Mouse (Mus musculus) stomach, embryonic 15.5 days (tissue): ENCODE results near the gene Rps6ka2. TPM values are rescaled to one million over a fixed set of nuclear protein-coding genes. Genes with fewer than 3 reads are reported as not detected.

Experiments used
- ATAC-seq: fragments of 200-750 bp; cut with Nextera tagmentation; 2 replicates; pipeline ENCODE4 v1.8.0; 2017; ENCODE audit warnings: low read depth, moderate number of reproducible peaks, moderate TSS enrichment; ENCODE audit not compliant: insufficient read depth, low FRiP score
- H3K27ac ChIP-seq: fragments of 300-500 bp; sonication (generic); 2 replicates; pipeline ENCODE4 v1.5.1; 2015; ENCODE audit warnings: mild to moderate bottlenecking, inconsistent platforms
- H3K27me3 ChIP-seq: fragments of 300-500 bp; sonication (generic); replicated peaks from 2 replicates; pipeline ENCODE4 v1.6.1; 2015; ENCODE audit warnings: inconsistent platforms
- H3K36me3 ChIP-seq: fragments of 300-500 bp; sonication (generic); 2 replicates; pipeline ENCODE4 v1.6.1; 2015; ENCODE audit warnings: inconsistent platforms
- H3K4me1 ChIP-seq: fragments of 300-500 bp; sonication (generic); 2 replicates; pipeline ENCODE4 v1.6.1; 2015; ENCODE audit warnings: inconsistent platforms
- H3K4me2 ChIP-seq: fragments of 300-500 bp; sonication (generic); 2 replicates; pipeline ENCODE4 v1.6.1; 2015; ENCODE audit warnings: mild to moderate bottlenecking, inconsistent platforms
- H3K4me3 ChIP-seq: fragments of 300-500 bp; sonication (generic); replicated peaks from 2 replicates; pipeline ENCODE4 v1.5.1; 2015; ENCODE audit warnings: inconsistent platforms
- H3K9ac ChIP-seq: fragments of 300-500 bp; sonication (generic); 2 replicates; pipeline ENCODE4 v1.6.1; 2015; ENCODE audit warnings: inconsistent platforms
- H3K9me3 ChIP-seq: fragments of 300-500 bp; sonication (generic); 2 replicates; pipeline ENCODE4 v1.6.1; 2016; ENCODE audit warnings: inconsistent platforms
- WGBS: fragments of 180-500 bp; shearing (Covaris S2); methylation state at CpG from one replicate; pipeline ENCODE4 v1.1.7; 2015; 5-methylcytosine and 5-hydroxymethylcytosine counted together
- polyA plus RNA-seq: library from polyadenylated mRNA; unstranded; fragments of >200 nt; fragmentation: Nextera tagmentation; extraction: Ambion mirVana; gene quantifications from 2 replicates; pipeline ENCODE4 v1.2.1, GENCODE M21; 2015

The Rps6ka2 gene
- polyA plus RNA-seq, 1 experiment from 2014 or later, result 8.5 TPM

DNA sequence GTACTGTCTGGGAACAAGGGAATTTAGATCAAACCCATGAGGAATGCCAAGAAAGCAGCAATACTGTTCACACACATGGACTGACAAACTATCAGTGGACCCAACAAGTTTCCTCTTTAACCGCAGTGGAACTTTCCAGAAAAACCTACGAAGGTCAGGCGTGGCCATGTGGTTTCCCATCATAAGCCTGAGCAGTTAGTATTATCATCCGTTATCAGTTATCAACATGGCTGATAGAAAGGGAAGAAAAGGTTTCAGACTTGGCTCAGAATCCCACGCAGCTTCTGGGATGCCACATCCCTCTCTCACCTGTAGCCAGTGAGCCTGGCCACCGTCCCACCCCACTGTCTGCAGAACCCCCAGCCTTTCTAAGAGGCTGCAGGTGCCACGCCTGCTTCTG lies 23.4 kb upstream of the Rps6ka2 start:
- WGBS, result 74% methylated on average over 7 of the region's 7 CpGs
- no peak overlapping the region for H3K9ac ChIP-seq

DNA sequence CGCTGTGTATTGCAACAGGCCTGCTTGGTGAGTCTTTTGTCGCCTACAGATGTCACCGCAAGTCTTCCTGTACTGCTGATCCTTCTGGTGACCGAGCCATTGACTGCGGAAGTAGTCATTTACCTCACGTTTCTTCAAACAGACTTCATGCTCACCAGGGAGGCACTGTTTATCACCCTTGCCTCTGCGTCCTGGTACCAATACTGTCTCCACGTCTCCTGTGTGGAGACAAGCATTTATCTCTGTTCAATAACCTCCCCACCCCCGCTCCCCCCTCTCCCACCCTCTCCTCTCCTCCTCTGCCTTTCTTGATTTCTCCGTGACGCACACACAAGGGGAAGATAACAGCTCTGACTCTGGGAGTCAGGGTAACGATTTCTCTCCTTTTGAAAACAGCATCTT lies 22.0 kb upstream of the Rps6ka2 start:
- WGBS, result 49% methylated on average over 12 of the region's 12 CpGs
- ATAC-seq, result no peak

More for the DNA sequence above, 23.4 kb upstream of the Rps6ka2 start:
- Histone ChIP-seq H3K4me2 (no peak overlapping the region), H3K9me3 (no peaks in the 10 kb centered on the region), H3K27me3 (no peaks in the 10 kb centered on the region), H3K4me1 (no peaks in the 10 kb centered on the region), H3K36me3 (no peaks in the 10 kb centered on the region), H3K27ac (no peak overlapping the region), H3K4me3 (no peak overlapping the region)
- no peak for ATAC-seq

DNA sequence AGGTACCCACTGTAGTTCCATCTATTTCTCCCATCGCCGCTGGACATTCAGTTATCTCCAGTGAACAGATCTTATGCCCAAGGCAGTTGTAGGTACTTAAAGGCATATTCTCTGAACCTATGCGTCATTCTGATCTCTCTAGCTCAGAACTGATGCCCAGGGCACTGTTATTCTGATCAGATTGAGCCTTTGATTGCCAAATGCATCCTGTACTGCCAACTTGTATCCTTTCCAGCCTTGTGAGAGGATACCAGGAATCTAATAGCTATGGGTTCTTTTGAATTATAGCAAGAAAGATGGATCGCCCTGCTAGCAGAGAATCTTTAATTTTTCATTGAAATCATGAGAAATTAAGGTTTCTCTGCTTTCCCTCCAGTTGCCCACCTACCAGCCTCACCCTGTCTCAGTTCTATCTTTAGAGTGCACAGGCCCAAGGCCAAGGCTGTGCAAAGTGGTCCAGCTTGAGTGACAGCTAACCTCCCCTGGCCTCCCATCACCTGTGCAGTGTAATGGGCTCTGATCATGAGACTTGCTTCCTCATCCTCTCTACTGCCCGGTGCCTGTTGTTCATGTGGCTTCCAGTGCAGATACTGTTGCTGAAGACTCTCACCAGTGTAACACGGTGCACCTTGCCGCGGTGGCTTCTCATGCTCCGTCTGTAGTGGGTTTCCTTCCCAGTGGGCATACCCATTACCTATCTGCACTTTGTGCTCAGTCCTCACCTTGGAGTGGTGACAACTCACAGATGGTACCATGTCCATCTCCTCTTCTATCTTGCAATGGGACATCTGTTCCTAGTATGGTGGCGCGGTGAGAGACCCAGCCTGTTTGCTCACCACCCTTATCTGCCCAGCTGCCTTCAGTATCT lies 20.4 kb upstream of the Rps6ka2 start:
- Histone ChIP-seq H3K9ac (no peak overlapping the region), H3K36me3 (no peaks in the 10 kb centered on the region), H3K4me2 (no peak overlapping the region), H3K4me1 (no peaks in the 10 kb centered on the region), H3K27ac (no peak overlapping the region), H3K4me3 (no peak overlapping the region), H3K9me3 (no peaks in the 10 kb centered on the region), H3K27me3 (no peaks in the 10 kb centered on the region)
- 91% methylated on average over 11 of the region's 11 CpGs for WGBS
- ATAC-seq, result no peak

More for the DNA sequence above, 22.0 kb upstream of the Rps6ka2 start:
- Histone ChIP-seq H3K9ac (no peak overlapping the region), H3K4me2 (no peak overlapping the region), H3K4me1 (no peaks in the 10 kb centered on the region), H3K4me3 (no peak overlapping the region), H3K9me3 (no peaks in the 10 kb centered on the region), H3K27me3 (no peaks in the 10 kb centered on the region), H3K27ac (no peak overlapping the region), H3K36me3 (no peaks in the 10 kb centered on the region)

DNA sequence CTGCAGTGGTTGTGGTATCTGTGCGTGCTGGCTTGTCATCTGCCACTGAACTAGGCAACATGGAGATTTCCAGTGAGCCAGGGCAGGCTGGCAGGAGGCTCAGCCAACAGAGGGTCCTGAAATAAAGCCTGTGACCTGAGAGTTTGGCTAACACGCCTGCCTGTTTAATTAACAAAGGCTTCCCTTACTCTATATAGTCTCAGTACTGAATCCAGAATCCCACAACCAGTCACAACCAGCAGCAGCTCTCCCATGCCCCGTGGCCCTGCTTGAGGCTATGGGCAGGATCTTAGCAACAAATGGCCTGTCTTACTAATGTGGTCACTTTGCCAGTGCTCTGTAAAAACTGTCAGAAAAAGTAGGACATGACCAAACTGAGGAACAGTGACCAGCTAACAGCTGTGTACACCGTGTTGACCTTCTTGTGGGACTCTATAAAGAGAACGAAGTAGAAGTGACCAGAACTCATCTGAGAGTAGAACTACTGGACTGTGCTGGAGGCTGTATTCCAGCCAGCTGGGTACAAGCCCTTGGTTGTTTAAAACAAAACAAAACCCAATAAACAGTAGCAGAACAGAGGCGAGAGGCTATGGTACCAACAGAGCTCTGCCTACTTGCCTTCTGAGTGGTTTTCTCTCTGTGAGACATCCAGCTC lies 18.3 kb upstream of the Rps6ka2 start:
- Histone ChIP-seq H3K9ac (no peak overlapping the region), H3K27ac (no peak overlapping the region), H3K4me1 (no peaks in the 10 kb centered on the region), H3K4me2 (no peak overlapping the region), H3K9me3 (no peaks in the 10 kb centered on the region), H3K4me3 (no peak overlapping the region), H3K36me3 (no peaks in the 10 kb centered on the region), H3K27me3 (no peaks in the 10 kb centered on the region)
- ATAC-seq, result no peak
- 69% methylated on average over 6 of the region's 6 CpGs for WGBS

DNA sequence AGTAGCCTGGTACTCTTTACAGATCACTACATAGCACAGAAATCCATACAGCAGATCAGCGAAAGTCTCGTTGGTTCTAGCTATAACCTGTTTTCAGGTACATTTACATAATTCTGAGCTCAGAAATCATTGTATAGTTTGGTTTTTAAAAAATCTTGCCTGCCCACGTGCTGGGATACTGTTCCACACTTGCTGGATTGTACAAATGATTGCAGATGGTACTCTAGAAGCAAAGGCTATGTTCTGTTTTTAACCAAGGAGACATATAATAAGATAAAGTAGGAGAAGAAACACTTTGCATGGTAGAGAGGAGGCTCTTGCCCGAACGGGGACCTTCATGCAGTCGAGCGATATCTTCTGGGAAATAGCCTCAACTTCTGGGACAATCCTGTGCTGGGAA lies 17.3 kb upstream of the Rps6ka2 start:
- no peak overlapping the region for H3K4me2 ChIP-seq
- no peak overlapping the region for H3K4me3 ChIP-seq
- H3K27me3 ChIP-seq, result no peaks in the 10 kb centered on the region
- H3K9ac ChIP-seq, result no peak overlapping the region
- WGBS, result 88% methylated on average over 7 of the region's 7 CpGs
- H3K9me3 ChIP-seq, result no peaks in the 10 kb centered on the region
- H3K36me3 ChIP-seq, result no peaks in the 10 kb centered on the region
- no peak overlapping the region for H3K27ac ChIP-seq
- H3K4me1 ChIP-seq, result no peaks in the 10 kb centered on the region
- ATAC-seq, result no peak

DNA sequence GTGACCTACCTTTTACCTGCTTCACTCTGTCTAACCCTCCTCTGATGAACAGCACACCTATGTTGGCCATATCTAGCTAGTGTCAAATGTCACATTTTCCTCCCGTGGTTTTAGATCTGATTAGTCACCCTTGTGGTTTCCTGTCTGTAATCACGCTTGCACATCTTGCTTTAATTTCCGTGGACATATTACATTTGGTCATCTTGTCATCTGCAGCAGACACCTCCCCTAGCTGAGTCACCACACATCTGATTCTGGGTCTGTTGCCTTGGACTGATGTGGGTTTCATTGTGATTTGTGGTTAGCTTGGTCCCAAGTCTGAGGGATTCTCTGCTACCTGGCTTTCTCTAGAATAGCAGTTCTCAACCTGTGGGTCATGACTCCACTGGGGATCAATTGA lies 6.0 kb upstream of the Rps6ka2 start:
- no peak overlapping the region for H3K4me2 ChIP-seq
- no peak overlapping the region for H3K27ac ChIP-seq
- H3K27me3 ChIP-seq, result no peaks in the 10 kb centered on the region
- H3K36me3 ChIP-seq, result no peaks in the 10 kb centered on the region
- H3K4me3 ChIP-seq, result no peak overlapping the region
- no peak overlapping the region for H3K9ac ChIP-seq
- no peaks in the 10 kb centered on the region for H3K9me3 ChIP-seq
- WGBS, result 45% methylated on average over 3 of the region's 3 CpGs
- peaks cover 2% of the 10 kb centered on the region; the same call in 1 of the 2 replicates for H3K4me1 ChIP-seq
- no peak for ATAC-seq

DNA sequence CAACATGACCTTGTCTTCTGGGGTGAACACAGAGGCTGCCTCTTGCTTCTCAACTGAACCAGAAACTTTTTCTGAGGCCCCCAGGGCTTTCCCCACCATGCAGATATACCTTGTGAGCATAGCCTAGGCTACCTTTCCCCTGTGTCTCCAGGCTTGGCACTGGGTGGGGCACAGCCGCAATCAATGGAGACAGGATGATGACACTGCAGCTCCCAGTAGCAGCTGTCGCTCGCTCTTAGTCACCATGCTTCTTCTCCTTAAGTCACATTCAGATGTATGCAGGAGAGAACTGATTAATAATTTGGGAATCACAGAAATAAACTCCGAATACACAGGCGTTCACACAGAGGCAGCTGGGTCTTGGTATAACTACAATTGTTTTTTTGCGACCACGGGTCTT lies 4.4 kb upstream of the Rps6ka2 start:
- ATAC-seq, result no peak
- peaks cover 5% of the 10 kb centered on the region; the same call in 1 of the 2 replicates for H3K4me1 ChIP-seq
- H3K27ac ChIP-seq, result no peak overlapping the region
- no peaks in the 10 kb centered on the region for H3K9me3 ChIP-seq
- 93% methylated on average over 7 of the region's 7 CpGs for WGBS
- no peaks in the 10 kb centered on the region for H3K36me3 ChIP-seq
- no peaks in the 10 kb centered on the region for H3K27me3 ChIP-seq
- no peak overlapping the region for H3K4me2 ChIP-seq
- H3K4me3 ChIP-seq, result no peak overlapping the region
- H3K9ac ChIP-seq, result no peak overlapping the region

DNA sequence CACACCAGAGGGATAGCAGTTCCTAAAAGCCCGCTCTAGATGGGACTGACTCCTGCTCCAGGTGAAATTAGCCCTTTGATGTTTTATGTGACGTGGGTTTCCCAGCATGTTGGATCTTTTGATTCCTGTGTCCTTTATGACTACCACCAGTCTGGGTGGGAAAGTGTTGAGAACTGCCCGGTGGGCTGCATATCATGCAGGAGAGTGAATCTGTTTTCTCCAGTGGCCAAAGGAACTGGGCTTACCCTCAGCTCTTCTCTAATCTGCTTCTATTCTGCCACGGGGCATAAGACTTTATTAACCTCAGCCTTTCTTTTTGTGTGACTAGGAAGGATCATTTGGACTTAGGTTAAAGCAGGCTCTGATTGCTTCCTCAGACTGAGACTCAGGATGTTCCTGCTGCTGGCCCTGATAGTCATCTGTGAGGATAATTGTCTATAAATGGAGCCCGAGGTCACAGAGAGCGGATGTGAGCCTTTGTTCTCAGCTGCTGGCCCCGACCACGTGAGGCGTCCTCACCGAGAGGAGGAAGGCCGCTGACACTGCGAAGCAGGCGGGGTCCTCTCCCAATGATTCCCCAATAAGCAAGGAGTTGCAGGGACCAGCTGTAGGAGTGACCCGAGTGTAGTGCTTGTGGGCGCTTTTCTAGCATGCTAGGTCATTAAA lies 821 bp upstream of the Rps6ka2 start:
- H3K27me3 ChIP-seq, result no peaks in the 10 kb centered on the region
- peak; percentile 14 for ATAC-seq

DNA sequence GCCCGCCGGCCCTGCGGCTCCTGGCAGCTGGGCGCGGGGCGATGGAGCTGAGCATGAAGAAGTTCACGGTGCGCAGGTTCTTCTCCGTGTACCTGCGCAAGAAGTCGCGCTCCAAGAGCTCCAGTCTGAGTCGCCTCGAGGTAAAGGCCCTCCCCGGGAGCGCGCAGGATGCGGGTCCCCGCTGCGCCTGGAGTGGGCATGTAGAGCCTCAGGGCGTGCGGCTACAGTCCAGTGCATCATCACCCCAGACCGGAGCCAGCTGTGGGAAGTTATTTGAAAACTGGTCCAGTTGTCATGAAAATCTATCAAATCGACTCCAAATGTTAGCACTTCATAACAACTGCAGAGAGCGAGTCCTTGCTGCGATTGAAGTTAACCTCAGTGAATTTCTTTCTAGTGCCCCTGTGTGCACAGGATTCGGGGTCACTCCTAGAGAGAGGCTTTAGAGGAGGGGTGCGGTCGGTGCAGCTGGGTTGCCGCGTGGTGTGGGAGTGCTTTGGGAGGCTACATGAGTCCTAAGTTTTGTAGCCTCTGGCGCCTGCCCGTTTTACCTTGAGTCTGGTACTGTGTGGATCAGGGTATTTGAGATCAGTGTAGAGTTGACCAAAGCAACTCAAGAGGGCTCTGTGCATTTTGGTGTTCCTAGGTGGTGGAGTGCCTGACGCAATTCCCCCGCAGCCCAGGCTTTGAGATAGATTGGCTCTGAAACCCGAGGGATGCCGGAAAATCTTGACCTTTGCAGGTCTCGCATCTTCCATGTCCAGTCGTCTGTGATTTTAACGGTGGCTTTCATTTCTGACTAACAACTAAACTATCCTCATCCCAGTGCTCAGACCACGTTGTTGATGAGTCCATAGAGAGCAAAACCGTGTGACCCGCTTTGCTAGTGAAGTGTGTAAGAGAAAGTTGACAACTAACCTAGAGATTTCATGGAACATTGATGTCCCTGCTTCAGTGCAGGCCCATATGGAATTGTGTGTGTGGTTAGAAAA lies 685 bp downstream of the Rps6ka2 start:
- peaks cover 5% of the 10 kb centered on the region; the same call in 1 of the 2 replicates for H3K4me1 ChIP-seq
- no peaks in the 10 kb centered on the region for H3K36me3 ChIP-seq
- peak overlapping the region; percentile 85 for H3K4me2 ChIP-seq
- 3% methylated on average over 43 of the region's 43 CpGs for WGBS
- peak overlapping the region; percentile 84 for H3K4me3 ChIP-seq
- ATAC-seq, result no peak
- peak overlapping the region; percentile 35 for H3K9ac ChIP-seq
- no peaks in the 10 kb centered on the region for H3K27me3 ChIP-seq
- no peaks in the 10 kb centered on the region for H3K9me3 ChIP-seq
- H3K27ac ChIP-seq, result peak overlapping the region; percentile 40

More for the DNA sequence above, 821 bp upstream of the Rps6ka2 start:
- 13% methylated on average over 15 of the region's 15 CpGs for WGBS
- peak overlapping the region; percentile 84 for H3K4me3 ChIP-seq
- peak overlapping the region; percentile 89 for H3K4me2 ChIP-seq
- peak overlapping the region; percentile 91 for H3K27ac ChIP-seq
- H3K9me3 ChIP-seq, result no peaks in the 10 kb centered on the region
- peaks cover 5% of the 10 kb centered on the region; the same call in 1 of the 2 replicates for H3K4me1 ChIP-seq
- H3K36me3 ChIP-seq, result no peaks in the 10 kb centered on the region
- H3K9ac ChIP-seq, result no peak overlapping the region

DNA sequence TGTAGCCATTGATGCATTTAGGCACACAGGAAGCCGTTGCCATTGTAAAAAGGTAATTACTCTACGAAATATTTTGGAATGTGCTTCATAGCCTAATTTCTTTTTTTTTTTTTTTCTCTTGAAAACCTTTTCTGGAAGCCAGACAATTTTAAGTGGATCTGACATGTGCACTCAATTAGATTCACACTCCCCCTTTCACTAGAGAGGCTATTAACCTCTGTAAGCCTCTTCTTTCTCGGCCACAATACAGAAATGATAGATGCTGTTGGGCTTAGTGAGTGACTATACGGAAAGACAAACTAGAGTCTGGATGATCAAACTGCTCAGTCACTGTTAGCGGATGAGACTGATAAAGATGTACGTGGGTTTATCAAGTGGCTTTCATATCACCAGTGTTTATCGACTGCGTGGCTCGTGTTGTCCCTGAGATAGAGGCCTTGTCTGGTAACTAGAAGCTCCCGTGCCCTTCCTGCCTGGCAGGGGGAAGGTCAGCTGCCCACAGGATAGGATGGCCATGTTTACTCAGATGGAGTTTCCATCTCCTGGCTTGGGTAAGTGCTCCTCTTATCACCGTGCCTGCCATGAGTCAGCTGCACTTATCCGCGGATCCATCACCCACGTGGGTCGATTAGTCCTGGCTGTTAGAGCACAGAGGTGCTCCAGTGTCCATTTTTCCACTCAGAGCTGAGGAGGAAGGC lies 3.6 kb downstream of the Rps6ka2 start:
- ATAC-seq, result no peak
- no peak overlapping the region for H3K9ac ChIP-seq
- no peak overlapping the region for H3K4me2 ChIP-seq
- WGBS, result 31% methylated on average over 15 of the region's 15 CpGs
- no peak overlapping the region for H3K4me3 ChIP-seq
- peaks cover 10% of the 10 kb centered on the region; the same call in 1 of the 2 replicates for H3K4me1 ChIP-seq
- no peaks in the 10 kb centered on the region for H3K27me3 ChIP-seq
- H3K9me3 ChIP-seq, result no peaks in the 10 kb centered on the region
- H3K27ac ChIP-seq, result no peak overlapping the region
- no peaks in the 10 kb centered on the region for H3K36me3 ChIP-seq
